Mouse (Mus musculus) small intestine, adult 2 months (tissue): ENCODE results near the gene Gm13693.

Source experiments
- CTCF ChIP-seq: fragments of 200-500 bp; IDR thresholded peaks from 2 replicates; pipeline ENCODE4 v1.5.1; 2012; ENCODE audit warnings: low read depth, mild to moderate bottlenecking, control low read depth, inconsistent platforms, low read length, moderate library complexity, mixed read lengths; ENCODE audit not compliant: insufficient replicate concordance, insufficient read length; ENCODE audit errors: extremely low read depth
- POLR2A ChIP-seq: fragments of 200-500 bp; IDR thresholded peaks from 2 replicates; pipeline ENCODE4 v1.6.1; 2012; ENCODE audit warnings: low read depth, mild to moderate bottlenecking, control low read depth, inconsistent platforms, low read length, moderate library complexity

DNA sequence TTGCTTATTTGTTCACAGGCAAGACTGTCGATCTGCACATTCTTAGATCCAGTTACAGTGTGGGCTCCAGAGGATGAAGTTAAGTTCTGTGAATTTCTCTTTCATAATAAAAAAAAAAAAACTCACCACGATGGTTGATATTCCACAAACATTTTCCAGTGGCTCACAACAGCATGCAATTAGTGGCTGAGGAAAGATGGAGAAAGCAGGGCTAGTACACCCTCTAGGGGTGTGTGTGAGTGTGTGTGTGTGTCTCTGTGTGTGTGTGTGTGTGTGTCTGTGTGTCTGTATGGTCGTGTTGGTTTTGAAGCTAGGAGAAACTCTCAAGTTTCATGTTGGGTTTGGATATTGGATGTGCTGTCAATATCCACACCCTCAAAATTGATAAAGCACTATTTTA lies 19.9 kb upstream of the Gm13693 start:
- TF ChIP-seq CTCF, result no peak
- TF ChIP-seq POLR2A, result no peak
